7 mouse cellular contexts compared by ENCODE assay signal in genomic region chr1:90051347-90051746, GRCm38 (mm10). TPM values are rescaled to one million over a fixed set of nuclear protein-coding genes. Genes with fewer than 3 reads are reported as not detected.
DNase-seq lines count a peak whose midpoint lies in the region; ATAC-seq and TF ChIP-seq lines count a peak whose summit lies in the region.

No protein-coding gene starts in this region.

- no peaks in the 10 kb centered on the region for H3K9me3 ChIP-seq in hindbrain, embryonic 14.5 days (ENCODE audit: control insufficient read depth, low read length)
- no peaks in the 10 kb centered on the region for H3K9me3 ChIP-seq in limb, embryonic 11.5 days (ENCODE audit: control insufficient read depth, low read length)

- no peaks in the 10 kb centered on the region for H3K4me1 ChIP-seq in spleen, adult 2 months (ENCODE audit: control insufficient read depth, insufficient read depth, insufficient read length)
- H3K4me1 ChIP-seq in cortical plate, adult 2 months (ENCODE audit: control insufficient read depth, insufficient read depth, low read length) = peaks cover 2% of the 10 kb centered on the region
- peaks cover 12% of the 10 kb centered on the region for H3K4me1 ChIP-seq in hindbrain, embryonic 14.5 days (replicated peaks; ENCODE audit: control insufficient read depth, insufficient read depth, low read length)
- H3K4me1 ChIP-seq in limb, embryonic 11.5 days (ENCODE audit: control insufficient read depth, insufficient read depth, low read length) = peaks cover 34% of the 10 kb centered on the region

- H3K4me3 ChIP-seq in spleen, adult 2 months (ENCODE audit: extremely low read depth, insufficient read depth, insufficient read length) = no peak overlapping the region
- no peak overlapping the region for H3K4me3 ChIP-seq in cortical plate, adult 2 months (ENCODE audit: insufficient read depth, low read length)
- no peak overlapping the region for H3K4me3 ChIP-seq in hindbrain, embryonic 14.5 days (replicated peaks; ENCODE audit: low read length)
- no peak overlapping the region for H3K4me3 ChIP-seq in limb, embryonic 11.5 days (ENCODE audit: low read depth, low read length)

- no peak overlapping the region for H3K4me2 ChIP-seq in hindbrain, embryonic 14.5 days (replicated peaks)
- H3K4me2 ChIP-seq in limb, embryonic 11.5 days (ENCODE audit: low read depth, severe bottlenecking) = no peak overlapping the region

- WGBS in spleen, adult 2 months = 9% methylated on average over 5 of the region's 5 CpGs
- 33% methylated on average over 5 of the region's 5 CpGs for WGBS in hindbrain, embryonic 14.5 days
- WGBS in limb, embryonic 11.5 days = 21% methylated on average over 5 of the region's 5 CpGs

- TF ChIP-seq POLR2A in spleen, adult 2 months (IDR thresholded peaks at IDR 0.05; ENCODE audit: low read depth, low read length) = no peak
- TF ChIP-seq POLR2A in cortical plate, adult 2 months (IDR thresholded peaks at IDR 0.05; ENCODE audit: extremely low read depth, insufficient read depth, low read length) = no peak

- H3K36me3 ChIP-seq in spleen, adult 2 months (ENCODE audit: control insufficient read depth, insufficient read depth, low read length) = no peaks in the 10 kb centered on the region
- no peaks in the 10 kb centered on the region for H3K36me3 ChIP-seq in hindbrain, embryonic 14.5 days (replicated peaks; ENCODE audit: control insufficient read depth, insufficient read depth)
- no peaks in the 10 kb centered on the region for H3K36me3 ChIP-seq in limb, embryonic 11.5 days (ENCODE audit: control insufficient read depth, insufficient read depth, low read length)

- H3K9ac ChIP-seq in hindbrain, embryonic 14.5 days = no peak overlapping the region
- no peak overlapping the region for H3K9ac ChIP-seq in limb, embryonic 11.5 days (ENCODE audit: low read length)

- peak; percentile 29; the same call in 1 of the 2 replicates for TF ChIP-seq CTCF in spleen, adult 2 months (IDR thresholded peaks at IDR 0.05; ENCODE audit: extremely low read depth, insufficient read depth, insufficient read length, insufficient replicate concordance)
- peak; percentile 70 for TF ChIP-seq CTCF in cortical plate, adult 2 months (IDR thresholded peaks at IDR 0.05; ENCODE audit: extremely low read depth, insufficient read depth, low read length)

- no peaks in the 10 kb centered on the region for H3K27me3 ChIP-seq in spleen, adult 2 months (ENCODE audit: control insufficient read depth, insufficient read depth, low read length)
- H3K27me3 ChIP-seq in hindbrain, embryonic 14.5 days (ENCODE audit: control insufficient read depth, insufficient read depth, low read length) = no peaks in the 10 kb centered on the region
- no peaks in the 10 kb centered on the region for H3K27me3 ChIP-seq in limb, embryonic 11.5 days (ENCODE audit: control insufficient read depth, insufficient read depth, low read length)

- no peak for ATAC-seq in hindbrain, embryonic 14.5 days (ENCODE audit: low FRiP score)
- ATAC-seq in limb, embryonic 11.5 days (ENCODE audit: insufficient number of reproducible peaks, low FRiP score, low TSS enrichment, low read depth) = no peak

- DNase-seq in spleen, adult 2 months (ENCODE audit: low read depth in 1 of 2, low spot score in 2 of 2) = no peak
- no peak for DNase-seq in spleen, postnatal 4 days (ENCODE audit: low spot score in 2 of 2)
- peak; percentile 54 for DNase-seq in adrenal gland, postnatal 10 days
- DNase-seq in hindbrain, embryonic 14.5 days (ENCODE audit: low spot score) = peak; percentile 73
- DNase-seq in limb, embryonic 11.5 days (ENCODE audit: low spot score) = peak; percentile 76
- peak; percentile 61 to 76 for DNase-seq in right cerebral cortex, postnatal 10 days (ENCODE audit: low spot score in 2 of 2)

- H3K27ac ChIP-seq in spleen, adult 2 months (ENCODE audit: insufficient read depth, low read length) = no peak overlapping the region
- no peak overlapping the region for H3K27ac ChIP-seq in cortical plate, adult 2 months (ENCODE audit: insufficient read depth, low read length)
- H3K27ac ChIP-seq in hindbrain, embryonic 14.5 days = no peak overlapping the region; the same call in 1 of the 2 replicates
- H3K27ac ChIP-seq in limb, embryonic 11.5 days (replicated peaks; ENCODE audit: low read depth, low read length) = no peak overlapping the region

RNA-seq across cellular contexts. Expression of gene Asb18, which starts 36.9 kb away (rescaled TPM):
- not detected in 2 replicates for polyA plus RNA-seq in spleen, adult 2 months (2012; rRNA removed)
- total RNA-seq in adrenal gland, postnatal 10 days (2021) = 1 to 10 TPM in 1 of 2 experiments, not detected in 1; 1.5 TPM
- 1.2 and 1.3 TPM in 2 replicates for polyA plus RNA-seq in cortical plate, adult 2 months (2012; rRNA removed)
- polyA plus RNA-seq in hindbrain, embryonic 14.5 days (2014; fragmentation: Nextera tagmentation; extraction: Ambion mirVana) = 0.30 and 0.66 TPM in 2 replicates
- 0.04 TPM in 1 of 2 replicates, not detected in the other for polyA plus RNA-seq in limb, embryonic 11.5 days (2014; fragmentation: Nextera tagmentation; extraction: Ambion mirVana)

Comparison
In these comparisons a context has a peak if more than half of its experiments do, and no peak if none do; other contexts are left out.
1. DNase-seq: peak in adrenal gland, postnatal 10 days (single experiment), hindbrain, embryonic 14.5 days (single experiment), limb, embryonic 11.5 days (single experiment) and right cerebral cortex, postnatal 10 days (2 of 2); none in spleen, adult 2 months (0 of 2) and spleen, postnatal 4 days (0 of 2).